Mouse (Mus musculus): ENCODE results near the gene Itgb3bp.

DNA sequence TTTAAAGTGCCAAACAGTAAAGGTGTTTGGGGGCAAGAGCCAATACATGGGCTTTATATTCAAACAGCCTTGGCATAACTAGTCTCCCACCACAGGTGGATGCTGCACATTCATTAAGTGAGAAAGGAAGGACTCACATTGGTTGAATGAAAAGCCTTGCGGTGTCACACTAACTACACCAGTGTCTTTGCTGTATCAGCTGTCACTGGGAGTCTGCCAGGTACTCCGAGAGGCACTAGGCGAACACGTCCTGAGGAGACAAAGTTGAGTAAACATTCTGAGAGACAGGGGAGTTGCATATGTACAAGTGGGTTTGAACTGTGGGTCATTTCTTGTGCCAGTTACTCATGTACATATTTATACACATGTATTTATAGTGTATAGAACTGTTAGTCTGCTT is 205.3 kb downstream of the Itgb3bp start:
- no peak for TF ChIP-seq ZNF384 (IDR thresholded peaks at IDR 0.05; ENCODE audit: low read depth, low read length)
- TF ChIP-seq CHD2 (IDR thresholded peaks at IDR 0.05; ENCODE audit: low read depth, low read length) = no peak
- TF ChIP-seq HCFC1 (IDR thresholded peaks at IDR 0.05; ENCODE audit: borderline replicate concordance, insufficient read depth, low read length) = no peak
- no peak for TF ChIP-seq MAFK (IDR thresholded peaks at IDR 0.05; ENCODE audit: insufficient read depth, low read depth, low read length)
- no peak for TF ChIP-seq ZC3H11A (IDR thresholded peaks at IDR 0.05; ENCODE audit: borderline replicate concordance, low read depth, low read length)
